Mouse (Mus musculus) left cerebral cortex, adult 8-10 months (tissue): ENCODE data around the gene Rprd2. TPM values are rescaled to one million over a fixed set of nuclear protein-coding genes. Genes with fewer than 3 reads are reported as not detected.

Source experiments
- DNase-seq, 2 experiments: peaks; one replicate each; pipeline ENCODE4 v3.0.0; 2022; ENCODE audit warnings: low spot score in 2 of 2
- microRNA-seq, 2 experiments: library from miRNA; unstranded; fragments of <30 nt; microRNA quantifications; one replicate each; pipeline ENCODE4 v1.2.0; 2022
- total RNA-seq, 4 experiments: library from RNA; stranded (reverse); gene quantifications; 2 replicates each; pipeline ENCODE4 v1.2.4; 2022

The Rprd2 gene
- total RNA-seq, 4 experiments from 2014 or later, result 60.1 to 68.9 (median 62.8) TPM

GRCm38 (mm10) chr3:95739353-95740104 lies 79.1 kb downstream of the Rprd2 start, which contains the start of gene Ecm1:
Gene Ecm1, minus strand, starts transcription at chr3:95739569.
- DNase-seq, result peak; percentile 30 to 49

- no peak for DNase-seq
These were observed 83.5 kb downstream of the Rprd2 start for GRCm38 (mm10) chr3:95735071-95735670.

- no peak for DNase-seq
These were observed 84.5 kb downstream of the Rprd2 start for GRCm38 (mm10) chr3:95734092-95734702.

DNA sequence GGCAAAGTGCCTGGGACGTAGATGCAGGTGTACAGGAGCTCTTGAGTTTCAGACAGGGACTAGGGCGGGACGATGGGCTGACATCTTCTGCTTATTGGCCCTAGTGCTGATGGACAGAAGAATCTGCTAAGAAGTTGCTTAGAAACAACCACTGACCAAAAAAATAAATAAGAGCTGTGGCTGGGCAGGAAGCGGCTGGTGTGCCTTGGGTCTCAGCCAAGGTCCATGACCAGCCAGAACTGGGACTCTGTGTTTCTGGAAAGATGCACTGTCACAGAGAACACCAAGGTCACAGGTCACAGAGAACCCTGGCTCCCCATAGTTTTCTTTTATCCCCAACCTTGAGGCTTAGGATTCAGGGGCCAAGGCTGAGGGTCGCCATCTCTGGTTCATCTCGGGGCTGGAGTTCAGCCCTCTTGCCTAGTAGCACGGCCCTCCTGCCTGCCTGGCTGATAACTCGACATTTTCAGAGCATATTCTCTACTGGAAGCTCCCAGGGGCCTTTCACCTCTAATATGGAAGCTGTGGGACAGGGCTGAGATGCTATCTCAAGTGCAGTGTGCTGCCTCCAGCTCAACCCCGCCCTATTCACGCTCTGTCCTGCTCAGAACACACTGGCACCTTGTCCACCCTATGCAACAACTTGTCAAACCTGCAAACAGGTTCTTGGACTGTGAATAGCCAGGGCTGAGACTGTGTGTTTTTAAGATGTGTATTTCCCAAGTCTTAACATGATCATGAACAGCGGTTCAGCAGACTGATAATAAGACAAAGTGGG lies 85.7 kb downstream of the Rprd2 start:
- no peak for DNase-seq

GRCm38 (mm10) chr3:95732297-95732696 lies 86.4 kb downstream of the Rprd2 start:
- no peak for DNase-seq

- no peak for DNase-seq
These were observed 86.9 kb downstream of the Rprd2 start for GRCm38 (mm10) chr3:95731802-95732201.

DNA sequence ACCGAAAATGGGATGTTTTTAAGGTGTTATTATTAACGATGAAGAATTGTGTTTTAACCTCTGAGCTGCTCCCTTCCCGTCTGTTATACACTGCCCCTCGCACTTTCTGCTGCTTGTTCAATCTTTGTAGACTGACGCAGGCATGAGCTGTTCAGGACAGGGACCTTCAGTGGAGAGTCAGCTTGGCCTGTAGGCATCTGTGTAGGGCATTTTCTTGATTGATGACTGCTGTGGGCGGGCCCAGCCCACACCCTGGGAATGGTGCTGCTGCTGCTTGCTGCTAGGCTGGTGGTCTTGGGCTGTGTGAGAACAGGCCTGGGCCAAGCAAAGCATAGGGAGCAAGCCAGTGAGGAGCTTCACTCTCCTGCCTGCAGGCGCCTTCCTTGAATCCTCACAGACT lies 88.2 kb downstream of the Rprd2 start:
- DNase-seq, result no peak

DNA sequence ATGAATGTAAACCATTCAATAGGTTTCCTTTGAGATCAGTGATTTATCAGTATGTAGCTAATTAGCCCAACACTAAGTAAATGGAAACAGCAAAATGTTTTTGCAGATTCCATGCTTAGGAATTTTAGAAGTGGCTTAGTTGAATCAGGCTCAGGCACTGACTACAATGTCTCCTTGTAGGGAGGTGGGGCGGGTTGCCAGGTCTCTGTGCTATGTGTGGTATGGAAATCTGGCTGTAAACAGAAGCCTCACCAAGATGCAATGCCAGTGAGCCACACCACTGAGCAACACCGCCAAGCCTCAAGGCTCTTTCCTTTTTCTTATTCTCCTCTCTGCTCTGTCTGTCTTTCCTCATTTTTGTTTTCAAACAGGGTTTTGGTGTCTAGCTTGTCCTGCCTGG lies 89.8 kb downstream of the Rprd2 start:
- DNase-seq, result no peak

DNA sequence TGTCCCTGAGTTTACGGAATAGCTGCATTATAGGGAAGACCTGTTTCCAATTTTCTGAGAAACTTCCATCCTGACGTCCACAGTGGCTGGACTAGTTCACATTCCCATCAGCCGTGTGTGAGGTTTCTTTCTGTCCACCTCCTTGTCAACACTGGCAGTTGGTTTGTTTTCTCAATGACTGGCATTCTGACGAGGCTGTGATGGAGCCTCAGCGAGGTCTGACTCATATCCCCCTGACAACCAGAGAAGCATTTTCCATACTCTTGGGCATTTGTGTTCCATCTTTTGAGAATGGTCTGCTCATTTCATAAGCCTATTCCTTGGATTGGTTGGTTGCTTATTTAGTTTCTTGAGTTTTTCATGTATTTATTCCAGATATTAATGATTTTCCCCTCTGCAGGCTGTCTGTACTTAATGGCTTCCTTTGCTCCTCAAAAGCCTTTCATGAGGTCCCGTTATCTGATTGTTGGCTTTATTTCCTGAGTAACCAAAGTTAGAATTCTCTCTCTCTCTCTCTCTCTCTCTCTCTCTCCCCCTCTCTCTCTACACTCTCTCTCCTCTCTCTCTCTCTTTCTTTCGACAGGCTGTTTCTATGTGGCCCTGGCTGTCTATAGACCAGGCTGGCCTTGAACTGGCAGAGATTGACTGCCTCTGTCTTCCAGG lies 91.8 kb downstream of the Rprd2 start:
- no peak for DNase-seq

- no peak for DNase-seq
These were observed 92.8 kb downstream of the Rprd2 start for GRCm38 (mm10) chr3:95725863-95726262.

- no peak for DNase-seq
These were observed 96.3 kb downstream of the Rprd2 start for GRCm38 (mm10) chr3:95722386-95722785.

- no peak for DNase-seq
These were observed 100.5 kb downstream of the Rprd2 start for GRCm38 (mm10) chr3:95718153-95718552.

GRCm38 (mm10) chr3:95716075-95716474 lies 102.6 kb downstream of the Rprd2 start:
- no peak for DNase-seq

Small RNAs within 50 kb of the gene (microRNA-seq; reads per million reads assigned to microRNA genes)
- gene Mir7014, result 0 to 0.63 reads per million in 2 experiments

Other genes with a start within 250 kb of the Rprd2 start
- 10 to 100 TPM; 18.5 to 24.5 (median 21.0) TPM for gene Golph3l, start 229.9 kb downstream of the Rprd2 start, total RNA-seq
- 100 to 1,000 TPM; 322 to 333 (median 327) TPM for gene Ensa, start 193.9 kb downstream of the Rprd2 start, total RNA-seq
- gene Mcl1, start 160.1 kb downstream of the Rprd2 start, total RNA-seq, result 10 to 100 TPM; 47.2 to 59.6 (median 54.3) TPM
- gene Adamtsl4, start 130.9 kb downstream of the Rprd2 start, total RNA-seq, result 10 to 100 TPM in 3 of 4 experiments, 1 to 10 TPM in 1; 9.4 to 12.9 (median 11.4) TPM
- gene Ecm1, start 79.3 kb downstream of the Rprd2 start, total RNA-seq, result 10 to 100 TPM; 10.2 to 13.3 (median 11.7) TPM
- 10 to 100 TPM; 36.2 to 40.6 (median 37.4) TPM for gene Tars2, start 58.7 kb downstream of the Rprd2 start, total RNA-seq
- 10 to 100 TPM; 25.2 to 36.6 (median 36.3) TPM for gene Prpf3, start 37.0 kb upstream of the Rprd2 start, total RNA-seq
- 100 to 1,000 TPM; 139 to 170 (median 151) TPM for gene Mrps21, start 52.7 kb upstream of the Rprd2 start, total RNA-seq
- 10 to 100 TPM; 27.0 to 55.7 (median 48.4) TPM for gene Ciart, start 63.4 kb upstream of the Rprd2 start, total RNA-seq
- 10 to 100 TPM in 1 of 4 experiments, 1 to 10 TPM in 3; 6.0 to 14.9 (median 8.1) TPM for gene BC028528, start 73.1 kb upstream of the Rprd2 start, total RNA-seq
- gene Aph1a, start 75.1 kb upstream of the Rprd2 start, total RNA-seq, result 10 to 100 TPM; 65.4 to 77.7 (median 72.4) TPM
- 10 to 100 TPM; 12.2 to 20.3 (median 14.2) TPM for gene Car14, start 85.8 kb upstream of the Rprd2 start, total RNA-seq
- 100 to 1,000 TPM in 3 of 4 experiments, 10 to 100 TPM in 1; 95.2 to 110 (median 106) TPM for gene Anp32e, start 110.4 kb upstream of the Rprd2 start, total RNA-seq
- 10 to 100 TPM; 64.0 to 86.2 (median 81.6) TPM for gene Plekho1, start 177.1 kb upstream of the Rprd2 start, total RNA-seq
- 10 to 100 TPM; 44.9 to 55.2 (median 50.3) TPM for gene Vps45, start 239.6 kb upstream of the Rprd2 start, total RNA-seq